Mouse (Mus musculus): Measurements from ENCODE around the gene Tes.

Gene Tes

GRCm38 (mm10) chr6:17152551-17152950 lies 87.6 kb downstream of the Tes start:
- no peak for DNase-seq (ENCODE audit: low read depth in 1 of 2, low spot score in 2 of 2)

Data from monocyte, adult 2 months (primary cell).